Comparison of ENCODE assay signal across 8 mouse cellular contexts in the genomic region with DNA sequence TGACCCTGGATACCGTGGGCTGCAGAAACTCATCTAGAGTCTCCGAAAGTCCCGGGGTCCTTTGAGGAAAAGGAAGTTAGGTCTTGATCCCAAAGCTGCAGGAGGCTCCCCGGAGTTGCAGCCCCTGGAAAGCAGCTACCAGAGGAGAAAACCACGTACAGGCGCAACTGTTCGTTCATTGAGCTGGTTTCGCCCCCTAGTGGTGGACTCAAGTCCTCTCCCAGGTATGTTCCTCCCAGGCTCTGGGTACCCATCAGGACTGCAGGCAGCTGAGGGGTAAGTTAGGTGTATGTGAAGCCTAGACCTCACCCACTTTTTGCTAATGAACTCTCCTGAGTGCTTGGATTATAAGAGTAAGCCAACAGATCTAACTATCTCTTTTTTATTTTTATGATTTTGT. TPM values are rescaled to one million over a fixed set of nuclear protein-coding genes. Genes with fewer than 3 reads are reported as not detected.
A peak's percentile ranks its signal among the peaks of the same experiment; 100 is the strongest.
DNase-seq lines count a peak whose midpoint lies in the region; ATAC-seq and TF ChIP-seq lines count a peak whose summit lies in the region.

No protein-coding gene starts in this region.

- H3K4me1 ChIP-seq in hindbrain, embryonic 11.5 days (replicated peaks; ENCODE audit: control insufficient read depth, insufficient read depth, low read length), result no peaks in the 10 kb centered on the region
- H3K4me1 ChIP-seq in hindbrain, embryonic 13.5 days (replicated peaks), result 0 out of 2 replicates have a peak, but pooled peaks cover 10% of the 10 kb centered on the region
- peaks cover 7% of the 10 kb centered on the region for H3K4me1 ChIP-seq in forebrain, embryonic 16.5 days (replicated peaks; ENCODE audit: control insufficient read depth, insufficient read depth, low read length)
- H3K4me1 ChIP-seq in intestine, embryonic 15.5 days (replicated peaks), result 0 out of 2 replicates have a peak, but pooled peaks cover 2% of the 10 kb centered on the region
- no peaks in the 10 kb centered on the region for H3K4me1 ChIP-seq in midbrain, postnatal 0 days (ENCODE audit: insufficient read depth, low read length)
- no peaks in the 10 kb centered on the region for H3K4me1 ChIP-seq in testis, adult 2 months (ENCODE audit: control insufficient read depth, insufficient read depth, low read length)

- no peak for ATAC-seq in hindbrain, embryonic 11.5 days (ENCODE audit: low FRiP score)
- no peak for ATAC-seq in hindbrain, embryonic 13.5 days (ENCODE audit: low FRiP score)
- peak; percentile 63 for ATAC-seq in forebrain, embryonic 16.5 days
- peak; percentile 79 for ATAC-seq in intestine, embryonic 15.5 days
- no peak for ATAC-seq in midbrain, postnatal 0 days (ENCODE audit: low FRiP score)

- no peak overlapping the region for H3K4me2 ChIP-seq in hindbrain, embryonic 11.5 days (replicated peaks; ENCODE audit: low read depth, low read length)
- no peak overlapping the region for H3K4me2 ChIP-seq in hindbrain, embryonic 13.5 days
- H3K4me2 ChIP-seq in forebrain, embryonic 16.5 days (ENCODE audit: low read length), result no peak overlapping the region
- H3K4me2 ChIP-seq in intestine, embryonic 15.5 days (replicated peaks), result no peak overlapping the region
- H3K4me2 ChIP-seq in midbrain, postnatal 0 days (ENCODE audit: low read depth, low read length, poor library complexity, severe bottlenecking), result no peak overlapping the region

- peak; percentile 84 for DNase-seq in hindbrain, embryonic 11.5 days (ENCODE audit: low spot score)
- DNase-seq in c-Kit-positive CD71-negative TER-119-negative erythroid progenitor cells, embryonic 14.5 days (ENCODE audit: low read depth), result peak; percentile 65
- peak; percentile 41 to 58 for DNase-seq in left cerebral cortex, postnatal 36 days (ENCODE audit: low spot score in 2 of 2)
- DNase-seq in midbrain, postnatal 0 days (ENCODE audit: low spot score), result peak; percentile 79

- no peak for TF ChIP-seq POLR2A in testis, adult 2 months (IDR thresholded peaks at IDR 0.05; ENCODE audit: control insufficient read depth, low read depth, low read length)

- H3K4me3 ChIP-seq in hindbrain, embryonic 11.5 days (ENCODE audit: low read depth, low read length), result no peak overlapping the region
- no peak overlapping the region for H3K4me3 ChIP-seq in hindbrain, embryonic 13.5 days
- H3K4me3 ChIP-seq in forebrain, embryonic 16.5 days (replicated peaks; ENCODE audit: low read length), result no peak overlapping the region
- H3K4me3 ChIP-seq in intestine, embryonic 15.5 days (replicated peaks), result no peak overlapping the region
- no peak overlapping the region for H3K4me3 ChIP-seq in midbrain, postnatal 0 days (ENCODE audit: low read depth, low read length)
- H3K4me3 ChIP-seq in testis, adult 2 months (ENCODE audit: control insufficient read depth, low read depth, low read length), result no peak overlapping the region

- intact Hi-C loops in left cerebral cortex, postnatal 36 days (cut with DNase I), result no loop called here

- H3K9me3 ChIP-seq in hindbrain, embryonic 11.5 days (ENCODE audit: control insufficient read depth, low read length), result no peaks in the 10 kb centered on the region
- no peaks in the 10 kb centered on the region for H3K9me3 ChIP-seq in hindbrain, embryonic 13.5 days
- H3K9me3 ChIP-seq in forebrain, embryonic 16.5 days (ENCODE audit: control insufficient read depth, low read length), result no peaks in the 10 kb centered on the region
- H3K9me3 ChIP-seq in intestine, embryonic 15.5 days, result no peaks in the 10 kb centered on the region
- H3K9me3 ChIP-seq in midbrain, postnatal 0 days (ENCODE audit: low read length), result no peaks in the 10 kb centered on the region

- TF ChIP-seq CTCF in midbrain, postnatal 0 days (IDR thresholded peaks at IDR 0.05), result peak; percentile 89
- TF ChIP-seq CTCF in testis, adult 2 months (IDR thresholded peaks at IDR 0.05; ENCODE audit: control insufficient read depth, insufficient read depth, insufficient replicate concordance, low read depth, low read length), result peak; percentile 84

- no peaks in the 10 kb centered on the region; the same call in 1 of the 2 replicates for H3K27me3 ChIP-seq in hindbrain, embryonic 11.5 days (ENCODE audit: control insufficient read depth, insufficient read depth, low read length)
- peaks cover 25% of the 10 kb centered on the region; the same call in 1 of the 2 replicates for H3K27me3 ChIP-seq in hindbrain, embryonic 13.5 days
- H3K27me3 ChIP-seq in forebrain, embryonic 16.5 days (replicated peaks; ENCODE audit: control insufficient read depth, insufficient read depth, low read length), result no peaks in the 10 kb centered on the region
- no peaks in the 10 kb centered on the region for H3K27me3 ChIP-seq in intestine, embryonic 15.5 days (replicated peaks)
- H3K27me3 ChIP-seq in midbrain, postnatal 0 days (ENCODE audit: insufficient read depth, low read length), result no peaks in the 10 kb centered on the region
- H3K27me3 ChIP-seq in testis, adult 2 months (ENCODE audit: control insufficient read depth, insufficient read depth, low read length), result no peaks in the 10 kb centered on the region

- H3K9ac ChIP-seq in hindbrain, embryonic 11.5 days (ENCODE audit: low read depth, low read length), result no peak overlapping the region
- H3K9ac ChIP-seq in hindbrain, embryonic 13.5 days, result no peak overlapping the region
- H3K9ac ChIP-seq in forebrain, embryonic 16.5 days (replicated peaks; ENCODE audit: low read depth, low read length), result no peak overlapping the region
- no peak overlapping the region for H3K9ac ChIP-seq in intestine, embryonic 15.5 days
- no peak overlapping the region for H3K9ac ChIP-seq in midbrain, postnatal 0 days (replicated peaks; ENCODE audit: low read length, poor library complexity, severe bottlenecking)

- no peak overlapping the region for H3K27ac ChIP-seq in hindbrain, embryonic 11.5 days (ENCODE audit: low read depth, low read length)
- no peak overlapping the region for H3K27ac ChIP-seq in hindbrain, embryonic 13.5 days
- no peak overlapping the region for H3K27ac ChIP-seq in forebrain, embryonic 16.5 days (ENCODE audit: low read length)
- no peak overlapping the region for H3K27ac ChIP-seq in intestine, embryonic 15.5 days
- no peak overlapping the region for H3K27ac ChIP-seq in midbrain, postnatal 0 days (ENCODE audit: low read depth, low read length)
- H3K27ac ChIP-seq in testis, adult 2 months (ENCODE audit: control insufficient read depth, insufficient read depth, low read depth, low read length), result no peak overlapping the region

- H3K36me3 ChIP-seq in hindbrain, embryonic 11.5 days (ENCODE audit: control insufficient read depth, insufficient read depth, low read length), result no peaks in the 10 kb centered on the region
- H3K36me3 ChIP-seq in hindbrain, embryonic 13.5 days, result no peaks in the 10 kb centered on the region
- H3K36me3 ChIP-seq in forebrain, embryonic 16.5 days (ENCODE audit: control insufficient read depth, insufficient read depth), result no peaks in the 10 kb centered on the region
- H3K36me3 ChIP-seq in intestine, embryonic 15.5 days, result no peaks in the 10 kb centered on the region
- H3K36me3 ChIP-seq in midbrain, postnatal 0 days (ENCODE audit: insufficient read depth, low read length), result no peaks in the 10 kb centered on the region
- H3K36me3 ChIP-seq in testis, adult 2 months (ENCODE audit: control insufficient read depth, insufficient read depth, low read length), result no peaks in the 10 kb centered on the region

- WGBS in hindbrain, embryonic 11.5 days, result 11% methylated on average over 8 of the region's 8 CpGs
- 6% methylated on average over 8 of the region's 8 CpGs for WGBS in hindbrain, embryonic 13.5 days
- 13% methylated on average over 8 of the region's 8 CpGs for WGBS in forebrain, embryonic 16.5 days
- 10% methylated on average over 8 of the region's 8 CpGs for WGBS in intestine, embryonic 15.5 days
- 6% methylated on average over 8 of the region's 8 CpGs for WGBS in midbrain, postnatal 0 days

RNA-seq across cellular contexts. Expression of a gene that starts 16.1 kb away (rescaled TPM):
- 8.9 and 10.1 TPM in 2 replicates for polyA plus RNA-seq in hindbrain, embryonic 11.5 days (2014; fragmentation: Nextera tagmentation; extraction: Ambion mirVana)
- polyA plus RNA-seq in hindbrain, embryonic 13.5 days (2015; fragmentation: Nextera tagmentation; extraction: Ambion mirVana), result 1.7 and 2.0 TPM in 2 replicates
- polyA plus RNA-seq in forebrain, embryonic 16.5 days (2015; fragmentation: Nextera tagmentation; extraction: Ambion mirVana), result 0.23 and 1.1 TPM in 2 replicates
- polyA plus RNA-seq in intestine, embryonic 15.5 days (2015; fragmentation: Nextera tagmentation; extraction: Ambion mirVana), result 17.7 and 19.9 TPM in 2 replicates
- total RNA-seq in left cerebral cortex, postnatal 36 days (2021), result 1 to 10 TPM; 4.0 to 4.5 TPM
- 9.6 and 12.6 TPM in 2 replicates for total RNA-seq in midbrain, postnatal 0 days (2014; rRNA removed)
- 8.4 and 9.7 TPM in 2 replicates for polyA plus RNA-seq in midbrain, postnatal 0 days (2015; fragmentation: Nextera tagmentation; extraction: Ambion mirVana)
- polyA plus RNA-seq in testis, adult 2 months (2012; rRNA removed), result 1.7 and 1.8 TPM in 2 replicates

RNA-seq across cellular contexts. Expression of a gene that starts 27.2 kb away (rescaled TPM):
- polyA plus RNA-seq in hindbrain, embryonic 11.5 days (2014; fragmentation: Nextera tagmentation; extraction: Ambion mirVana), result 1.9 and 2.0 TPM in 2 replicates
- 1.6 and 1.8 TPM in 2 replicates for polyA plus RNA-seq in hindbrain, embryonic 13.5 days (2015; fragmentation: Nextera tagmentation; extraction: Ambion mirVana)
- 0.63 and 0.84 TPM in 2 replicates for polyA plus RNA-seq in forebrain, embryonic 16.5 days (2015; fragmentation: Nextera tagmentation; extraction: Ambion mirVana)
- polyA plus RNA-seq in intestine, embryonic 15.5 days (2015; fragmentation: Nextera tagmentation; extraction: Ambion mirVana), result 4.9 and 5.7 TPM in 2 replicates
- 1 to 10 TPM in 1 of 2 experiments, under 1 TPM in 1; 0.77 to 1.2 TPM for total RNA-seq in left cerebral cortex, postnatal 36 days (2021)
- total RNA-seq in midbrain, postnatal 0 days (2014; rRNA removed), result 1.5 and 3.8 TPM in 2 replicates
- 0.38 and 0.49 TPM in 2 replicates for polyA plus RNA-seq in midbrain, postnatal 0 days (2015; fragmentation: Nextera tagmentation; extraction: Ambion mirVana)
- 77.2 and 89.7 TPM in 2 replicates for polyA plus RNA-seq in testis, adult 2 months (2012; rRNA removed)

RNA-seq across cellular contexts. Expression of a gene that starts 52.7 kb away (rescaled TPM):
- 3.5 and 3.8 TPM in 2 replicates for polyA plus RNA-seq in hindbrain, embryonic 11.5 days (2014; fragmentation: Nextera tagmentation; extraction: Ambion mirVana)
- polyA plus RNA-seq in hindbrain, embryonic 13.5 days (2015; fragmentation: Nextera tagmentation; extraction: Ambion mirVana), result 2.0 and 2.1 TPM in 2 replicates
- polyA plus RNA-seq in forebrain, embryonic 16.5 days (2015; fragmentation: Nextera tagmentation; extraction: Ambion mirVana), result 1.9 and 2.5 TPM in 2 replicates
- polyA plus RNA-seq in intestine, embryonic 15.5 days (2015; fragmentation: Nextera tagmentation; extraction: Ambion mirVana), result 11.1 and 11.5 TPM in 2 replicates
- 1 to 10 TPM; 1.1 to 1.4 TPM for total RNA-seq in left cerebral cortex, postnatal 36 days (2021)
- 2.4 and 3.3 TPM in 2 replicates for total RNA-seq in midbrain, postnatal 0 days (2014; rRNA removed)
- 1.7 and 2.8 TPM in 2 replicates for polyA plus RNA-seq in midbrain, postnatal 0 days (2015; fragmentation: Nextera tagmentation; extraction: Ambion mirVana)
- 5.5 and 6.5 TPM in 2 replicates for polyA plus RNA-seq in testis, adult 2 months (2012; rRNA removed)

Comparison
In these comparisons a context has a peak if more than half of its experiments do, and no peak if none do; other contexts are left out.
1. ATAC-seq: peak in forebrain, embryonic 16.5 days (single experiment) and intestine, embryonic 15.5 days (single experiment); none in hindbrain, embryonic 11.5 days (single experiment), hindbrain, embryonic 13.5 days (single experiment) and midbrain, postnatal 0 days (single experiment).
2. RNA of a gene that starts 27.2 kb away (polyA plus RNA-seq): 77.2 to 89.7 TPM in testis, adult 2 months; 4.9 to 5.7 TPM in intestine, embryonic 15.5 days, 1.9 to 2.0 TPM in hindbrain, embryonic 11.5 days, 1.6 to 1.8 TPM in hindbrain, embryonic 13.5 days, 0.63 to 0.84 TPM in forebrain, embryonic 16.5 days and 0.38 to 0.49 TPM in midbrain, postnatal 0 days; every median in the first group is over 10 times any median in the second.
3. Peak in every context shown above with its lines, with median percentiles within 50 percentile points of each other: DNase-seq.